Mouse (Mus musculus): ENCODE data around the gene Trip6.

The Trip6 gene

DNA sequence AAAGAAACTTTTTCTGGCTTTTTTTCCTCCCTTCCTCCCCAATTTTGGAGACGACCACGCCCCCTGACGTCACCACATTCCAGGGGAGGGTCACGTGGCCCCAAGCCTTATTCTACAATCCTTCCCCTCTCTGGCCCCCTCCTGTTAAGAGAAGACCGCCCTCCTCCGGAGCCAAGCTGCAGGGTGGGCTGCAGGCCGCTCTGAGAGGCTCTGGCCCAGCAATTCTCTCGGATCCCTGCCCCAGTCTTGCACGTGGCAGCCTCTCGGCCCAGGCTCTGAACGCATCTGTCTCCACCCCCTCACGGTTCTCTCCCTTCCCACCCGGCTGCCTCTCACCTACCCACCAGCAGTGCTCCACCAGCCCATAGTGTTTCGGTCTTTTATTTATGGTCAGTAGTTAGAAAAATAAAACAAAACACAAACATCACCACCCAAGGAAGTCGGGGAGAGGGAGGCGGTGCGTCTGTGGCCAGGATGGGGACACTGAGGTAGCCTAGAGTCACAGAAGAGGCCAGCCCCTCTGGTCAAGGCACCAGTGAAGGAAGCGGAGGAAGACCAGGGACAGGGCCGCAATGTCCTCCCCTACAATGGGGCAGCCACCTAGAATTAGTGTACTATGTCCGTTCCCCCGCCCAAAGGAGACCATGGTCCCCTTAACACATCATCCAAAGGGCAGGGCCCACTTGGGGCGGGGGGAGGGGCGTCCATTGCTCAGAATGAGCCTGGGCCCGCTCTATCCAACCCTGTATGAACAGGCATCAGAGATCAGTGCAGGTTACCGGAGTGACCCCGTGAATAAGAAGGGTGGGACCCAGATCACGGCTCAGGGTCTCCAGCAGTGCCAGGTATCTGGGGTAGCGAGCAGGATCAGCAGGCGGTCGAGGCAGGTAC is at the start of gene Trip6:
TSS of gene Trip6 (minus strand) at position 212 of the 891 bp plus-strand sequence.
- DNase-seq (ENCODE audit: low spot score in 2 of 2), result no peak

- no peak for DNase-seq (ENCODE audit: low spot score in 2 of 2)
Measured at GRCm38 (mm10) chr5:137358382-137358781, 44.2 kb upstream of the Trip6 start.

- no peak for DNase-seq (ENCODE audit: low spot score in 2 of 2)
Measured at GRCm38 (mm10) chr5:137354091-137354490, 39.9 kb upstream of the Trip6 start.

GRCm38 (mm10) chr5:137352011-137352975 is 38.1 kb upstream of the Trip6 start:
- DNase-seq (ENCODE audit: low spot score in 2 of 2), result no peak

DNA sequence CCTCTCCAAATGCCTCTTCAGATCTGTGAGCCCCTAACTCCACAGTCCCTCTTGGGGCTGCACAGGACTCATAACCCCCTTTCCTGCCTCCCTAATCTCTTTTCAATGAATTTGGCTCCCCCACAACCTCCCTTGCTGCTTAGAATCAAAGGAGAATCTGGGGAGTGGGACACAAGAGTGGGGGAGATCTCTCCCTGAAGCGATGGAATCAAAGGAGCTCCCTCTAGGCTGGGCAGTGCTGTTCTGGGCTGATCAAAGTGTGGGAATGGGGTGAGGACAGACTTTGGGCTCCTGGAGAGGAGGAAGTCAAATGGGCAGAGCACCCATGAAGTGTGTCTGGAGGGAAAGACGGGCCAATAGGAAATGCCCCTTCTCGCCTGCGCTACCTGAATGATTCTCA is 37.2 kb upstream of the Trip6 start:
- no peak for DNase-seq (ENCODE audit: low spot score in 2 of 2)

GRCm38 (mm10) chr5:137351058-137351380 is 36.8 kb upstream of the Trip6 start:
- DNase-seq (ENCODE audit: low spot score in 2 of 2), result no peak

GRCm38 (mm10) chr5:137350205-137351057 is 36.2 kb upstream of the Trip6 start:
- no peak for DNase-seq (ENCODE audit: low spot score in 2 of 2)

GRCm38 (mm10) chr5:137349384-137350204 is 35.4 kb upstream of the Trip6 start, which contains the start of gene Ephb4:
Gene Ephb4, plus strand, starts transcription at chr5:137350109.
- DNase-seq (ENCODE audit: low spot score in 2 of 2), result peak in 1 of 2 experiments; percentile 7

GRCm38 (mm10) chr5:137348482-137349383 is 34.5 kb upstream of the Trip6 start:
- no peak for DNase-seq (ENCODE audit: low spot score in 2 of 2)

DNA sequence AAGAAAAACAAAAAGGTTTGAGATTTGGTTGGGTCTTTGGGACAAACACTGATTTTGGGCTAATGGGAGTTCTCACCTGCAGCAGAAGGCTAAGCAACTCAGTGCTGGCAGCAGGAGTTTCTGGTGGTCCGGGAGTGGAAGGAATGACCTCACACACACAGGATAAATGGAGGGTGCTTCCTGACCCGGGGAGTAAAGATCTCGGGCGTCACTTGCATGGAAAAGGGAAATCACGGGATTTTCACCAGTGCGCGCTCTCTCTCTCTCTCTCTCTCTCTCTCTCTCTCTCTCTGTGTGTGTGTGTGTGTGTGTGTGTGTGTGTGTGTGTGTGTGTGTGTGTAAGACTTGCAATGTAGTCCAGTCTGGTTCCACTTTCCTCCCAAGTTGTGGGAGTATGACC is 33.7 kb upstream of the Trip6 start:
- no peak for DNase-seq (ENCODE audit: low spot score in 2 of 2)

DNA sequence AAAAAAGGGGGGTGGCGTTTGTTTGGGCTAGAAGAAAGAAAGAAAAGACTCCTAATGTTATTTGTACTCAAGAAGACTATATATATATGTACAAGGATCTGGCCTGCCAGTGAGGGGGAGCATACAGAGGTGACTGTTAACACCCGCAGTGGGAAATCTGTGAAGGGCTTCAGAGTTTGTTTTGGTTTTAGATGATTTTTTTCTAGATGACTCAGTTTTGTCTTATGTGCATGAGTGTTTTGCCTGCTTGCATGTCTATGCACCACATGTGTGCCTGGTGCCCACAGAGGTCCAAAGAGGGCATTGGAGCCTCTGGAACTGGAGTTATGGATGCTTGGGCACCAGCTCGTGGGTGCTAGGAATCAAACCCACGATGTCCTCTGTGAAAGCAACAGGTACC is 32.8 kb upstream of the Trip6 start:
- no peak for DNase-seq (ENCODE audit: low spot score in 2 of 2)

DNA sequence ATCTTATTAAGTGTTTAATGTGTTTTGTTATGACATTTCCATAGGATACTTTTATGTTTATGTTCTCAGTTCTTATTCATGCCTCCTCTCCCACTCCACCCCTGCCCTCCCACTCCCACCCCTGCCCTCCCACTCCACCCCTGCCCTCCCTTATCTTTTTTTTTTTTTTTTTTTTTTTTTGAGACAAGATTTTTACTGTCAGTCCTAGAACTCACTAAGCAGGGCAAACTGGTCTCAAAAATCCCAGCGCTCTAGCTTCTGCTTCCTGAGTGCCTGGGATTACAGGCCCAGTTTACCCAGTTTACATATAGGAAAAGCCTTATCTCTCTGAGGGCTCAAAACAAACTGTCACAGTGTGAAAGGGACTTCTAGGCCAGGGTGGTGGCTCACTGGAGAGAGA is 32.2 kb upstream of the Trip6 start:
- no peak for DNase-seq (ENCODE audit: low spot score in 2 of 2)

GRCm38 (mm10) chr5:137345821-137346220 is 31.6 kb upstream of the Trip6 start:
- no peak for DNase-seq (ENCODE audit: low spot score in 2 of 2)

DNA sequence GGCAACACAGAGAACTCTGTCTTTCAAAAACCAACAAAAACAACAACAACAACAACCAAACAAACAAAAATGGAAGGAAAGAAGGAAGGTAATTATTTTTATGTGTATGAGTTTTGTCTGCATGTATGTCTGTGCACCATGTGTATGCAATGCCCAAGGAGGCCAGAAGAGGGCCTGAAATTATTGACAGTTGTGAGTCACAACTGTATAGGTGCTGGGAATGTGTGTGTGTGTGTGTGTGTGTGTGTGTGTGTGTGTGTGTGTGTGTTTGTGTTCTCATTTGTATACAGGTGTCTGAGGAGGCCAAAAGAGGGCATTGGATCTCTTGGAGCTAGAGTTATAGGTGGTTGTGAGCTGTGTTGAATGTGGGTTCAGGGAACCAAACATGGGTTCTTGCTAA is 29.7 kb upstream of the Trip6 start:
- no peak for DNase-seq (ENCODE audit: low spot score in 2 of 2)

DNA sequence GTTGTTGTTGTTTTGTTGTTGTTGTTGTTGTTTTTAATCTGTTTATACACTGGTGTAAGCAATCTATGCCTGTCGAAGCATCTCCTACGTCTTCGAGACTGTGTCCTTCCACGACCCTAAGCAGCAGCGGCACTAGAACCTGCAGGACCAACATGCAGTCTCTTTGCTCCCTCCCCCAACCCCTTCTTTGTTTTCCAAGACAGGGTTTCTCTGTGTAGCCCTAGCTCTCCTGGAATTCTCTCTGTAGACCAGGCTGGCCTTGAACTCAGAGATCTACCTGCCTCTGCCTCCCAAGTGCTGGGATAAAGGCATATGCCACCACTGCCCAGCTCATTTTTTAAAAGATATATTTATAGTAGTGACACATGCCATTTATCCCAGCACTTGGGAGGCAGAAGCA is 29.2 kb upstream of the Trip6 start:
- no peak for DNase-seq (ENCODE audit: low spot score in 2 of 2)

DNA sequence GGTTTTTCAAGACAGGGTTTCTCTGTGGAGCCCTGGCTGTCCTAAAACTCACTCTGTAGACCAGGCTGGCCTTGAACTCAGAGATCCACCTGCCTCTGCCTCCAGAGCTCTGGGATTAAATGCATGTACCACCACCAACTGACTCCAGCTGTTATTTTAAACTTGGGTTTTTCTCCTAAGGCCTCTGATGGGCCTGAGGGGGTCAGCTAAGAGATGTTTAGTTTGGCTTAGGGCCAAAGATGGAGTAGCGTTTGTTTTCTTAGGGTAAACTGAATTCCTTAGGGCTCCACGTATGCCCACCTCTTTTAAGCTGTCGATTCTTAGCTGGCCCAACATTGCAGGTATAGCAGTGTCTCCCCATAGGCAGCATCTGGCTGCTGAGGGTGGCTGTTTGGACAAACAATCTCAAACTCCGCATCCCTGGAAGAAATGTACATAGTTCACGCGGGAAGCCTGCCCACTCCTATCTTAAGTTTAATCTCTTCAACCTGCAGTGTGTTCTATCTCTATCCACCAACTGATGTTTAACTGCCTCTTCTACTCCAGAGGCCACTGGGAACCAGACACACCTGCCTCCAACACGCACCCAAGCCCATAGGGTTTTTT is 28.3 kb upstream of the Trip6 start:
- no peak for DNase-seq (ENCODE audit: low spot score in 2 of 2)

DNA sequence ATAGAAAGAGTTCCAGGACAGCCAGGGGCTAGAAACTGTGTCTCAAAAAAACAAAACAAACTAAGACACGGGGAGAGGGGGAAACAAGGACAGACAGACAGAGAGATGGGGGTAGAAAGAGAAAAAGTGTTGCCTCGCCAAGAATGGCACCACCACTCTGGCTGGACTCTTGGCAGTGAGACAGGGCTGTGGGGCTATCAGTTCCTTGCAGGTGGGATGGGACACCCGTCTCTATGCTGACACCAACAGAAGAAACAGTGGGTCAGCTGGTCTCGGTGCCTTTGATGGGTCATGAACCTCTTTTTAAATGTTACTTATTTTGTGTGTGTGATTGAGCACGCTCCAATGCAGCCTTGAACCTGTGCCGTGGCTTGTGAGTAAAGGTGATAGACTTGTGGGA is 26.0 kb upstream of the Trip6 start:
- peak in 1 of 2 experiments; percentile 19 for DNase-seq (ENCODE audit: low spot score in 2 of 2)

DNA sequence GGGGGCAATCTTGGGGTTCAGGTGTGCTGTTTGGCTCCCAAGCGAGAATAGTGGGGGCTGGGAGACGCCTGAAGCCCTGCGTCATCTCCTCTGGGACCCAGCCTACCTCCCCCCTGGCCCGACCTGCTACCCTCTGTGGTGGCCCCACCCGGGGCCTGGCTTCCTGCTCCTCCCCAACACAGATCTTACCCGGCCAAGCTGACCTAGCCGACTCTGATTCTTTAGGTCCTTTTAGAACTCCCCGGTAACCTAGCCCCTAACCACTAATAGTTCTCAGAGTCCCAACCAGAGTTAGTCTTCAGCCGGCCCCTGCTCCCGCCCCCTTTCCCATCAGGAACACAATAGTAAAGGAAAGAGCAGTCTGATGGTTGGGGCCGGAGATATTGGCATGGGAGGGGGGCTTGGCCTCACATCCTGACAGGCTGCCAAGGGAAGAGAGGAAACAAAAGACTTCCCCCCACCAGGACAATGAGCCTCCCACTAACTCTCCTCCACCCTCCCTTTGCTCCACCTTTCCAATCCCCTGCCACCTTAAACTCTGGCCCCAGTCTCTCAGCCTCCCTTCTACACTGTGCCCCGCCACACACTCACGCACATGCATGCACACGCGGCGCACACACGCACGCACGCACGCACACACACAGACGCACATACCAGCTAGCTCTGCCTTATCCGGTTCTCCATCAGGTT is 25.2 kb upstream of the Trip6 start:
- DNase-seq (ENCODE audit: low spot score in 2 of 2), result no peak
